Mouse (Mus musculus): ENCODE data around the gene Shisal1.

DNA sequence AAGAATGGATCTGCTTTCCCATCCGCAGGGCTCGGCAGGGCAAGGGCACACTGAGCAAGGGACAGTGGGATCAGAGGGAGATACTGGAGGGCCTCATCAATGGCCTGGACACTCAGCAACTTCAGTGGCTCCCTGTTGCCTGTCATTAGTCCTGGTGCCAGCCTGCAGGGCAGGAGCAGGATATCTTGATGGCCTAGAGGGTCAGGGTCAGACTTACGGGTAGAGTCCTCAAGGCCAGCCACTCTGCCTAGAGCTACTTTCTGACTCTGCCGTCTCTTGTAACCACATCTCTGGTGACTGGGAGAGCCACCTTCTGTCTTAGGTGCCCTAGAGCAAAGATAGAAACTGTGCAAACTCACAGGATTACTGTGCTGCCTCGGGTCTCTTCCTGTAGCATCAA, 23.1 kb downstream of the Shisal1 start:
- TF ChIP-seq CTCF (IDR thresholded peaks at IDR 0.05; ENCODE audit: extremely low read depth, insufficient read length, insufficient replicate concordance, low read depth, low read length) (no peak), POLR2A (IDR thresholded peaks at IDR 0.05; ENCODE audit: low read depth, low read length) (no peak)

Measured in small intestine, adult 2 months (tissue).